Mouse (Mus musculus): ENCODE measurements around the gene Kxd1. TPM values are rescaled to one million over a fixed set of nuclear protein-coding genes. Genes with fewer than 3 reads are reported as not detected.

Kxd1 gene
- polyA plus RNA-seq, 1 experiment: 116 TPM

DNA sequence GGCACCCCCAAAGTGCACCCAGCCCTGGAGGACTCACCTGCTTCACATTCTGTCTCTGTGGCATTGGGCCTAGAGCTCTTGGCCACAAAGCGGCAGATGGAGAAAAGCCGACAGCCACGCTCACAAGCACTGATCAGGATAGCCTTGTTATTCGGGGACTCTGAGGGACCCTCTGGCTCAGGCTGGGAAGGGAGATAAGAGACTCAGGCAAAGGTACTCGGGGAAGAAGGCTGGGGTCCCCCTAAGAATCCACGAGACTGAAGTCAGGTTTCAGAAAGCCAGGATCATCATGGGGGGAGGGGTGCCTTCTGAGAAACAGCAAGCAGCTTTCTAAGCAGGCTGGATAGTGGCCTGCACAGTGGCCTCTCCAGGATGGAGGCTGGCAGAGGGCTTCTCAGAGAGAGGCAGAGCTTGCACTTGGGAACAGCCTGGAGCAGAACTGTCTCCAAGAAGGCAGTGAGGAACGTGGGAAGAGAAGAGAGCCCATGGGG is 41.5 kb downstream of the Kxd1 start:
- Histone ChIP-seq H3K27ac (replicated peaks; ENCODE audit: low read depth, low read length) (no peak overlapping the region), H3K4me1 (ENCODE audit: control insufficient read depth, insufficient read depth, insufficient read length, low read length) (no peaks in the 10 kb centered on the region; the same call in 1 of the 2 replicates), H3K4me3 (ENCODE audit: insufficient read depth, low read depth, low read length) (no peak overlapping the region)

DNA sequence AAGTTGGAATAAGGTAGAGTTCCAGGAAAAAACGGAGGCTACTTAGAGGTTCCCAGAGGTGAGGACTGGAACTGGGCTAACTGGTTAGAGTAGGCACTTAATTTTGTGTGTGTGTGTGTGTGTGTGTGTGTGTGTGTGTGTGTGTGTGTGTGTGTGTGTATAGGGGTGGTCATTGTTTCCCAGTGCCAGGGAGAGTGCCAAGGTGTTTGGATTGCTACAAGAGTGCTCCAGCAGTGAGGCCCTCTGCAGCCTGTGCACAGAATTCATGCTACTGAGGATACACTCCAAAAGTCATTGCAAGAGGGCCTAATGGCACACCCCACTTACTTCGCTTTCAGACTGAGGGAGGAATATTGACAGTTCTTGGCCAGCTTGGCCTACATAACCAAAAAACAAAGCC is 44.8 kb downstream of the Kxd1 start:
- Histone ChIP-seq H3K4me1 (ENCODE audit: control insufficient read depth, insufficient read depth, insufficient read length, low read length) (no peaks in the 10 kb centered on the region), H3K27ac (replicated peaks; ENCODE audit: low read depth, low read length) (no peak overlapping the region), H3K4me3 (ENCODE audit: insufficient read depth, low read depth, low read length) (no peak overlapping the region)

DNA sequence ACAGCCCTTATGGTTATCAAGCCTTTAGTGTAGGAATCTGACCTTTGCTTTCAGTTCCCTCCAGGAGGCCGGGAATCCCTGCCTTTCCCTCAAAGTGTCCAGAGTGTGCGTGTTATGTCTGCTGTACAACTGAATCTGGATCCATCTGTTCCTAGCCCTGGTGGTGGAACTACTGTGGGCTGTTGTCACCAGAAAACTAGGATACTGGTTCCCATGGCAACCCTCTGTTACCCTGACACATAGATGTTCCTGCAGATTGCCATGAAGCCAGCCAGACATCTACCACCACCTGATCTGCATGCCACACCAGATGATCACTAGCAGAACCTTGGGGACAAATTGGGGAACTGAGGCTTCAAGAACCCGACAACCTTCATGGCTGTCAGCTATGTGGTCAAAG is 45.8 kb downstream of the Kxd1 start:
- H3K4me1 ChIP-seq (ENCODE audit: control insufficient read depth, insufficient read depth, insufficient read length, low read length): no peaks in the 10 kb centered on the region
- no peak overlapping the region for H3K4me3 ChIP-seq (ENCODE audit: insufficient read depth, low read depth, low read length)
- H3K27ac ChIP-seq (replicated peaks; ENCODE audit: low read depth, low read length): no peak overlapping the region

DNA sequence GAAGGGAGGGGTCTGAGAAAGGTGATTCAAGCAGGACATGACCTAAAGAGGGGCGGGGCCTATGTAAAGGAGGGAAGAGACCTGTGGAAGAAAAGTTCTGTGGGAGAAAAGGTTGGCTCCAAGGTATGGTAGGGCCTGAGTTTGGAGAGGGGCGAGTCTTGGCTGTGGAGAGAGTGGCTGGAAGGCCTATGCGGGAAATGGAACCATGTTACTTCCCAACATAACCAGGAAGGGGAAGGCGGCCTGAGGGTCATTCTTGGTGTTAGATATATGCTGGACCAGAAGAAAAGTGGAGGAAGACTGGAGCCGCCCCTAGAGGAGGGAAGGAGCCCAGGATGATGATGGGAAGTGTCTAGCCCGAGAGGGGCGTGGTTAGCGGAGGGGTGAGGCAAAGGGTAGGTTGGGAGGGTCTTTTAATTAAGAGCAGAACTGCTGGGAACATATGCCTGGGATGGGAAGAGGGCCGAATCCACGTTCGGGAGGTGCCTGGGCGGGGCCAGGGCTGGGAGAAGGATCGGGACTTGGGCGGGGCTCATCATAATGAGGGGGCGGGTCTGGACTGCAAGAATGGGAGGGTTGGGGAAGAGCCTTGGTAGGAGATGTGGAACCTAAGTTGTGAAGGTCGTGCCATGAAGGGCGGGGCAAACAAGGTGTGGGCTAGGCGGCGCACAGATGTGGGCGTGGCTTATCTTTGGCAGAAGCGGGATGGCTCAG is 50.3 kb downstream of the Kxd1 start:
- H3K4me1 ChIP-seq (ENCODE audit: control insufficient read depth, insufficient read depth, insufficient read length, low read length): peaks cover 9% of the 10 kb centered on the region
- no peak overlapping the region for H3K27ac ChIP-seq (replicated peaks; ENCODE audit: low read depth, low read length)
- peak overlapping the region; percentile 86 for H3K4me3 ChIP-seq (ENCODE audit: insufficient read depth, low read depth, low read length)

DNA sequence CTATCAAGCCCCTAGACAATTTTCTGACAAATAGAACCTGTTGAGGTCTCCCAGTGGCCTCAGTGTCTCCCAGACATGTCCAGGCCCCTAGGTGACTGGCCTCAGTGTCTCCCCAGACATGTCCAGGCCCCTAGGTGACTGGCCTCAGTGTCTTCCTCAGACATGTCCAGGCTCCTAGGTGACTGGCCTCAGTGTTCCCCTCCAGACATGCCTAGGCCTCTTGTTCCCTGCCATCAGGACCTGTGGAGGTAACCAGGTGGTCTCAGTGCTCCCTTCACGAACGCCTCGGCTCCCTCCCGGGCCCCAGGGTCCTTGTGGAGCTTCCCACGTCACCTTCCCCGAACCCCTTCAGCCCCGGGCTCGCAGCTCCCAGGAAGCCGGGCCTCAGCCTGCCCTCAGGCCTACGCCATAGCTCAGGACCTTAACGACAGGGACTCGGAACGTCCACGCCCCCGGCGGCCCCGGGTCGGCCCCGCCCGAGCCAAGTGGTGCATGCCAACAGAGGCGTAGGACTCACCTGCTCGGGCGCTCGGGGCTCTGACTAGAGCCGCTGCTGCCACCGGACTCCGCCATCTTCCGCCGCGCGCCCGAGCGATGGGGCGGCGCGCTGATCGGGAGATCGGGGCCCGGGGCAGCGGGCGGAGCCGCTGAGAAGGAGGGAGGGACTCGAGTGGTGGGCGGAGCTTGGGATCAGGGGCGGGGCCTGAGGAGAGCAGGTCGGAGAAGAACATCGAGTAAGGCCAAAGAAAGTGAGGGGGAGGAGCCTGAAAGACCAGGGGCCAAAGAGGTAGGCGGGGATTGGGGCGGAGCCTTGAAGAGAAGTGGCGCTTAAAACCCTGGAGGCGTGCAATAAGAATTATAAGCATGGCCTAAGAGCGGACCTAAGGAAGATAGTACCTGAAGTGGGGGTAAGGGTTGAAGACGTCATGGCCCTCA is 51.2 kb downstream of the Kxd1 start, which contains the start of gene Klhl26:
Gene Klhl26 (minus strand): TSS at position 636 of the 936 bp plus-strand sequence.
- Histone ChIP-seq H3K27ac (replicated peaks; ENCODE audit: low read depth, low read length) (no peak within 1 kb of the TSS), H3K4me3 (ENCODE audit: insufficient read depth, low read depth, low read length) (peak within 1 kb of the TSS; percentile 86), H3K4me1 (ENCODE audit: control insufficient read depth, insufficient read depth, insufficient read length, low read length) (peaks cover 9% of the 10 kb centered on the region)

DNA sequence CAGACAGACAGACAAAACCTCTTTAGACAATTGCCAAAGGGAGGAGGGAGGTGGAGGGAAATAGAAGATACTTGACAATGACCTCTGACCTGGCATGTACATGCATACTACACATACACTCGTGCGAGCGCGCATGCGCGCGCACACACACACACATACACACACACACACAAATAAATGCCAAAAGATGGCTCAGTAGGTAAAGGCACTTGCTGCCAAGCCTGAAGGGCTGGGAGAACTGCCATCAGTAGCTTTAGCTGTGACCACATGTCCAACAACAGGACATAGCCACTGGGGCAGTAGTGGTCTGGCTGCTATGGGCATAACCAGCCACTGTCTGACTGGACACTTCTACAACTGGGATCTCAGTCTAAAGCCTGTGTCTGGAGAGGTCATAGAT is 55.9 kb downstream of the Kxd1 start:
- Histone ChIP-seq H3K4me3 (ENCODE audit: insufficient read depth, low read depth, low read length) (no peak overlapping the region), H3K27ac (replicated peaks; ENCODE audit: low read depth, low read length) (no peak overlapping the region), H3K4me1 (ENCODE audit: control insufficient read depth, insufficient read depth, insufficient read length, low read length) (peaks cover 37% of the 10 kb centered on the region)

DNA sequence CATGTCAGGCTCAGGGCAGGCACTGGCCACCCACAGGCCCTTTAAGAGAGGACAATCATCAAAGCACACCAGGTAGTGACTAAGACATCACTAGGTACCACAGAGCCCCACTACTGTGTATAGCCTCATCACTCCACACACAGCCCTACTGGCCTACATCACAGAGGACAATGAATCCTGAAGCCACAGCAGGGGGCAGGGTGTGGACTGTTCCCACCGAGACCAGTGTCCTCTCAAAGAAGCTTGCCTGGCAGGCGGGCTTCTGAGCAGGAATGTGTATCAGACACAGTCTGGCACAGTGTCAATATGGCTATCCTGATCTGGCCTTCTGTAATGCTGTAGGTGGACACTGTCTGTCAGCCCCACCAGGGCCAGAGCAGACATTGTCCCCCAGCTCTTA is 57.8 kb downstream of the Kxd1 start:
- Histone ChIP-seq H3K27ac (replicated peaks; ENCODE audit: low read depth, low read length) (peak overlapping the region; percentile 43), H3K4me3 (ENCODE audit: insufficient read depth, low read depth, low read length) (no peak overlapping the region), H3K4me1 (ENCODE audit: control insufficient read depth, insufficient read depth, insufficient read length, low read length) (peaks cover 39% of the 10 kb centered on the region)

DNA sequence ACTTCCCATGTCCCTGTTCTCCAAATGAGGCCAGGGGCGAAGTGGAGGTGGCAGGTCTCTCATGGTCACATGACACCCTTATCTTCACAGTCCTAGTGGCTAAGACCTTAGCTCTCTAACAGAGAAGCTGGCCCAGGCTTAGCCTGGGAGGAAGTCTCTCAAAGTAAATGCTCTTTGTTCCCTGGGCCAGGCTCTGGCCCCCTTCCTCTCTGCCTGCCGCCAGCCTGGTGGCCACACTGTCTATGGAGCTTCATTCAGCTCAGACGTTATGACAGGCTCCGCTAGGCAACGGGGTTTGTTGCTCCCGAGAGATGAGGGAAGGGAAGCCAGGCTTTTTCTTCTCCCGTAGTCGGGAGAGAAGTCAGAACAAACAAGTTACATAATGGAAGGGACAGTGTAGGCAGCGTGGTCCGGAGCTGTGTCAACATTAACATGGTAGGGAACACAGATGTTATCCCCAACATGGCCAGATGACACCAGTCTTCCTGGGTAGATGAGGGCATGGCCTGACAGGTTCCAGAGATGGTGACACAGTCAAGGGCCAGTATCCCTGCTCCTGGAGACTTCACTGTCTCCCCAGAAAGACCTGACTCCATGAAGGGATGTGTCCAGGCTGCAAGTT is 58.4 kb downstream of the Kxd1 start:
- peaks cover 39% of the 10 kb centered on the region for H3K4me1 ChIP-seq (ENCODE audit: control insufficient read depth, insufficient read depth, insufficient read length, low read length)
- H3K4me3 ChIP-seq (ENCODE audit: insufficient read depth, low read depth, low read length): no peak overlapping the region
- peak overlapping the region; percentile 43 for H3K27ac ChIP-seq (replicated peaks; ENCODE audit: low read depth, low read length)

DNA sequence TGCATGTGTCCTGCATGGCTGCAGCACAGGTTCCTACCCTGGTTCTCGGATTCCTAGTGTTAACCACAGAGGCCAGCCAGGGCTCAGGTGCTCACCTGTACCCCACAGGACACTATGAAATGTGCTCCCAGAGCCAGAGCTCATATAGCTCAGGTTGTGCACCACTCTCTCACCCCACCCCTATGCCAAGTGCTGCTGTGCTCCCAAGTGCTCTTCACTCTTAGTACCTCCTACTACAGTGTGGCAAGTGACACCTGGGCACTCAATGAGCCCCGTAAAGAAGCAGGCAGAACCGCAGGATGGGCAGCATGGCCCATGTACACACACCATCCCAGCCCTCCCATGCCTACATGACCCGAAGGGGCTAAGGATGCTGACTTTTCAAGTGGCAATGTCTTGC is 59.0 kb downstream of the Kxd1 start:
- Histone ChIP-seq H3K4me1 (ENCODE audit: control insufficient read depth, insufficient read depth, insufficient read length, low read length) (peaks cover 39% of the 10 kb centered on the region), H3K4me3 (ENCODE audit: insufficient read depth, low read depth, low read length) (no peak overlapping the region), H3K27ac (replicated peaks; ENCODE audit: low read depth, low read length) (0 out of 2 replicates have a peak overlapping the region, but pooled peaks have one; percentile 0)

DNA sequence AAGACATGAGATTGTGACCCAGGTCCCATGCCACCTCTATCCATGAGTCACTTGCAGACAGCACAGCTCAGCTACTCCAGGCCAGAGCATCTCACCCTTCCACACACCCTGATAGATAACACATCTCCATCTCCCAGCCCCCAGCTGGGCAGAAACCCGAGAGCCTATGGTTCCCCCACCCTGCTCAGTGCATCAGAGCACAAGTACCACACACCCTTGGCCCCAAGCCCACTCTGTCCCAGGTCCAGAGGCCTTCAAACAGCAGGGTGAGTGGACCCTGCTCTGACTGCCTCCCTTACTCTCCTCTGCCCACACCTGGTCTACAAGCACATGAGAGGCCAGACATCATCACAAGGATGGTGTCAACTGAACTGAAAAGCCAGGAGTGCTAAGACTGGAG is 59.8 kb downstream of the Kxd1 start:
- H3K4me1 ChIP-seq (ENCODE audit: control insufficient read depth, insufficient read depth, insufficient read length, low read length): peaks cover 39% of the 10 kb centered on the region
- H3K27ac ChIP-seq (replicated peaks; ENCODE audit: low read depth, low read length): no peak overlapping the region
- no peak overlapping the region for H3K4me3 ChIP-seq (ENCODE audit: insufficient read depth, low read depth, low read length)

DNA sequence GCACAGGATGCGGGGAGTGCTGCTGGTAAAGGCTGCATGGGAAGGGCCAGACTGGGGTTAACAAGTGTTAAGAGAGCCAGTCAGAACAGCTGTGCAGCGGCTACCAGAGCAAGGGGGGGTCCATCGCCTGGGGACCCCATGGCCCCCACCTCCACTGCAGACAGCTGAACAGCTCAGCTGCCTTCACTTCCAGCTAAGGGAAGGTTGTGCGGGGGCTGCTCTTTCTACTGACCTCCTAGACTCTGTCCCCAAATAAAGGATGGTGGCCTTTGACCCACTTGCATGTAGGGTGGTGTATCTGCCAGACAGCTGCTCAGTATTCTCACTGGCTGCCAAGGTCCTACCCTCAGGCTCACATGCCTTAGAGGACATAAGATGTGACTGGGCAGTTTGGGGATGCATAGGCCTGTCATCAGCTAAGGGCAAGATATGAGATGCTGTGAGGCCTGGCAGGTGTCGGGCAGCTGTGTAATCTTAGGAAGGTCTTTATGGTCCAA is 60.5 kb downstream of the Kxd1 start:
- Histone ChIP-seq H3K4me1 (ENCODE audit: control insufficient read depth, insufficient read depth, insufficient read length, low read length) (peaks cover 39% of the 10 kb centered on the region), H3K27ac (replicated peaks; ENCODE audit: low read depth, low read length) (0 out of 2 replicates have a peak overlapping the region, but pooled peaks have one; percentile 0), H3K4me3 (ENCODE audit: insufficient read depth, low read depth, low read length) (0 out of 2 replicates have a peak overlapping the region, but pooled peaks have one; percentile 1)

DNA sequence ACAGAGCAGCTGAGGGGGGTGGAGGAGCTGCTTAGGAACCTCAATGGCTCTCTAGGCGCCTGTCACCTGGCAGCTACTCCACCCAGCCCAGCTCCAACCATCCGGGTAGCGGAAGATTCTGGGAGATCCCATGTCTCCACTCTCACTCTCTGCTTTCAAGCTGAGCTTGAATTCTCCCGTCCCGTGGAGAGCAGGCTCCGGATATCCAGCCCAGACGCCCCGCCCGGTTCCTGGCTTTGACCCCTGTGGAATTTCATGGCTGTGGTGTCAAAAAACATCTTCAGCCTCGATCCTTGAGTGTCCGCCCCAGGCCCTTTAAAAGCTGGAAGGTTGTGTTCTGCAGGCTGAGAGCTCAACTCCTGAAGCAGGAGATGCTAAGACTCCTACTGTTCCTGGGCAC is 61.0 kb downstream of the Kxd1 start:
- peak overlapping the region; percentile 19; the same call in 1 of the 2 replicates for H3K27ac ChIP-seq (replicated peaks; ENCODE audit: low read depth, low read length)
- peaks cover 39% of the 10 kb centered on the region for H3K4me1 ChIP-seq (ENCODE audit: control insufficient read depth, insufficient read depth, insufficient read length, low read length)
- 0 out of 2 replicates have a peak overlapping the region, but pooled peaks have one; percentile 1 for H3K4me3 ChIP-seq (ENCODE audit: insufficient read depth, low read depth, low read length)

DNA sequence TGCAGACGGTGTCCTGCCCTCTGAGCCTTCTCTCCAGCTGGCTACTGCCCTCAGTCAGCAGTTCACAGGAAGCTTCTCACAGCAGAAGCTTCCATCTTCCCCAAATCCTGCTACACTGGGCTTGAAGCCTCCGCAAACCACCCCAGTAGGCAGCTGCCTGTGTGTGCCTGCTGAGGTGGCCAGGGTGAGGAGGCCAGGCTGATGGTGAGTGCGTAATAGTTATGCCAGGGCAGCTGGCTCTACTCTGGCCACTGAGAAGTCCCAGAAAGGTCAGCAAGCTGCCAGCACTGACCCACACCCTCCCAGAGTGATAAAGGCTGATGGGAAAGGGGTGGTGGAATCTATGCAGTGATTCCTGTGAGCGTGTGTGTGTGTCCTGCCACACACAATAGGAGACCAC is 61.5 kb downstream of the Kxd1 start:
- Histone ChIP-seq H3K27ac (replicated peaks; ENCODE audit: low read depth, low read length) (peak overlapping the region; percentile 19; the same call in 1 of the 2 replicates), H3K4me3 (ENCODE audit: insufficient read depth, low read depth, low read length) (no peak overlapping the region), H3K4me1 (ENCODE audit: control insufficient read depth, insufficient read depth, insufficient read length, low read length) (peaks cover 39% of the 10 kb centered on the region)

DNA sequence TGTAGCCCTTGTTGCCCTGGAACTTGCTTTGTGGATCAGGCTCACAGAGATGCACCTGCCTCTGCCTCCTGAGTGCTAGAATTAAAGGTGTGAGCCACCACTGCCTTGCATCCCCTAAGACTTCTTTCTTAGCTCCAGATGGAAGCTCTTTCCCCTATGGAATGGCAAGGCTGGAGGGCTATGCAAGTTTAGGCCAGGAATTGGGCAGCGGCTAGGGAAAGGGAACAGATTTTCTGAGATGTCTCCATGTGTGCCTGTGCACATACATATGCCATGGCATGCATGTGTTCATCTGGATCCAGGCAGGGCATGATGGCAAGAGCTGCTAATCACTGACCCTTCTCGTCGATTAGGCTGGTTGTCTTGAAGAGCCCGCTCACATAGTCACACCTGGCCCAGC is 62.1 kb downstream of the Kxd1 start:
- H3K4me3 ChIP-seq (ENCODE audit: insufficient read depth, low read depth, low read length): no peak overlapping the region
- peaks cover 39% of the 10 kb centered on the region for H3K4me1 ChIP-seq (ENCODE audit: control insufficient read depth, insufficient read depth, insufficient read length, low read length)
- H3K27ac ChIP-seq (replicated peaks; ENCODE audit: low read depth, low read length): no peak overlapping the region

DNA sequence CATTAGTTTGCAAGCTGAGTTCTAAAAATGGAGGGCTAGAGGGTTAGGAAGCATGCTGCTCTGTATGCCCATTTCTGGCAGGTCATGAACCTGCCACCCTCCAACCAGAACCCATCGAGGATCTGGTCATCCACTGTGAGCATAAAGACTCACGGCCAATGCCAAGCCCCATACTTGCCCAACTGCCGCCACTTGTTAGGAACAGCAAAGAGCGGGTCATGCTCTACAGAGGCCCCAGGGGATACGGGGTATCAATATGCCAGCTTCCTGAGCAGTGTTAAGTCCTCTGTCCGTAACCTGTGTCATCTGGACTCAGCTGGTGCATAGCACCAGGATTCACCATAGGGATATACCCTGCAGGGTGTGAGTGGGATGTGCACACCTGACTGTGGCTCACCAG is 63.6 kb downstream of the Kxd1 start:
- Histone ChIP-seq H3K4me3 (ENCODE audit: insufficient read depth, low read depth, low read length) (no peak overlapping the region), H3K4me1 (ENCODE audit: control insufficient read depth, insufficient read depth, insufficient read length, low read length) (peaks cover 34% of the 10 kb centered on the region), H3K27ac (replicated peaks; ENCODE audit: low read depth, low read length) (no peak overlapping the region)
